Mouse (Mus musculus): Measurements from ENCODE around the gene Dcaf6.
A peak's percentile ranks its signal among the peaks of the same experiment; 100 is the strongest.

DNA sequence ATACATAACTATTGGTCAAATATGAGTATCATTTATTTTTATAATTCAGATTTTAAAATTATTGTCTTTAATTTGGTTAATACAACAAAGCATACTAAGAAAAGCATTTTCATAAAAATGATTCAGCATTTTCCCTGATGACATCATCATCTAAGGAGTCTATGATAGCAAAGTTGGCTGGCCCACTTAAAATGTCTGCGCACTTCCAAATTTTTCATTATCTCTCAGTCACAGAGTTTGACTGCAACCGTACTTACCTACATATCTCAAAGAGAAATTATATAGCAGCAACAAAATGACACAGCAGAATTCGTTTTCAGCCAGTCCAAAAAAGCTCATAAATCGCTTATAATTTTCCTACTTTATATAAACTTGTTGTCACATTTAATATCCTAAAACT, 64.3 kb downstream of the Dcaf6 start:
- TF ChIP-seq CTCF (IDR thresholded peaks at IDR 0.05; ENCODE audit: low read depth) (no peak), EP300 (IDR thresholded peaks at IDR 0.05; ENCODE audit: low read depth) (peak; percentile 97)

Data from liver, postnatal 0 days (tissue).